Mouse (Mus musculus): Measurements from ENCODE around the gene Pde1b. TPM values are rescaled to one million over a fixed set of nuclear protein-coding genes. Genes with fewer than 3 reads are reported as not detected.

Gene Pde1b
- polyA plus RNA-seq, 1 experiment: 62.5 TPM

- H3K27me3 ChIP-seq (ENCODE audit: control insufficient read depth, insufficient read depth, low read length): no peaks in the 10 kb centered on the region
- no peak overlapping the region for H3K27ac ChIP-seq (ENCODE audit: insufficient read depth, low read length)
- DNase-seq: peak; percentile 65 to 71
- 11% methylated on average over 5 of the region's 5 CpGs for WGBS
- no peaks in the 10 kb centered on the region for H3K4me1 ChIP-seq (ENCODE audit: control insufficient read depth, insufficient read depth, low read length)
- no peak overlapping the region for H3K4me3 ChIP-seq (replicated peaks; ENCODE audit: insufficient read depth, low read depth, low read length)
- peak; percentile 89 for TF ChIP-seq CTCF (IDR thresholded peaks at IDR 0.05; ENCODE audit: borderline replicate concordance, insufficient read depth, low read depth, low read length)
- no peak for TF ChIP-seq POLR2A (IDR thresholded peaks at IDR 0.05; ENCODE audit: borderline replicate concordance, insufficient read depth, low read length)
Observed at GRCm38 (mm10) chr15:103530372-103530771, 27.5 kb downstream of the Pde1b start.

GRCm38 (mm10) chr15:103534054-103534620 lies 31.3 kb downstream of the Pde1b start:
- Histone ChIP-seq H3K27me3 (ENCODE audit: control insufficient read depth, insufficient read depth, low read length) (no peaks in the 10 kb centered on the region), H3K4me1 (ENCODE audit: control insufficient read depth, insufficient read depth, low read length) (no peaks in the 10 kb centered on the region), H3K27ac (ENCODE audit: insufficient read depth, low read length) (no peak overlapping the region), H3K4me3 (replicated peaks; ENCODE audit: insufficient read depth, low read depth, low read length) (no peak overlapping the region)
- WGBS: 85% methylated on average over 7 of the region's 7 CpGs
- no peak for DNase-seq
- TF ChIP-seq CTCF (IDR thresholded peaks at IDR 0.05; ENCODE audit: borderline replicate concordance, insufficient read depth, low read depth, low read length) (no peak), POLR2A (IDR thresholded peaks at IDR 0.05; ENCODE audit: borderline replicate concordance, insufficient read depth, low read length) (no peak)

GRCm38 (mm10) chr15:103535030-103535429 lies 32.2 kb downstream of the Pde1b start:
- H3K27ac ChIP-seq (ENCODE audit: insufficient read depth, low read length): no peak overlapping the region
- no peak for DNase-seq
- H3K4me1 ChIP-seq (ENCODE audit: control insufficient read depth, insufficient read depth, low read length): no peaks in the 10 kb centered on the region
- no peaks in the 10 kb centered on the region for H3K27me3 ChIP-seq (ENCODE audit: control insufficient read depth, insufficient read depth, low read length)
- no peak for TF ChIP-seq POLR2A (IDR thresholded peaks at IDR 0.05; ENCODE audit: borderline replicate concordance, insufficient read depth, low read length)
- TF ChIP-seq CTCF (IDR thresholded peaks at IDR 0.05; ENCODE audit: borderline replicate concordance, insufficient read depth, low read depth, low read length): no peak
- 84% methylated on average over 2 of the region's 2 CpGs for WGBS
- H3K4me3 ChIP-seq (replicated peaks; ENCODE audit: insufficient read depth, low read depth, low read length): no peak overlapping the region

GRCm38 (mm10) chr15:103535786-103536185 lies 33.0 kb downstream of the Pde1b start:
- H3K4me1 ChIP-seq (ENCODE audit: control insufficient read depth, insufficient read depth, low read length): no peaks in the 10 kb centered on the region
- TF ChIP-seq CTCF (IDR thresholded peaks at IDR 0.05; ENCODE audit: borderline replicate concordance, insufficient read depth, low read depth, low read length) (no peak), POLR2A (IDR thresholded peaks at IDR 0.05; ENCODE audit: borderline replicate concordance, insufficient read depth, low read length) (no peak)
- H3K4me3 ChIP-seq (replicated peaks; ENCODE audit: insufficient read depth, low read depth, low read length): no peak overlapping the region
- DNase-seq: no peak
- H3K27me3 ChIP-seq (ENCODE audit: control insufficient read depth, insufficient read depth, low read length): no peaks in the 10 kb centered on the region
- 86% methylated on average over 1 of the region's 1 CpGs for WGBS
- no peak overlapping the region for H3K27ac ChIP-seq (ENCODE audit: insufficient read depth, low read length)

- peak overlapping the region; percentile 89 for H3K4me3 ChIP-seq (replicated peaks; ENCODE audit: insufficient read depth, low read depth, low read length)
- DNase-seq: no peak
- H3K27ac ChIP-seq (ENCODE audit: insufficient read depth, low read length): no peak overlapping the region
- no peaks in the 10 kb centered on the region for H3K4me1 ChIP-seq (ENCODE audit: control insufficient read depth, insufficient read depth, low read length)
- no peaks in the 10 kb centered on the region for H3K27me3 ChIP-seq (ENCODE audit: control insufficient read depth, insufficient read depth, low read length)
- TF ChIP-seq CTCF (IDR thresholded peaks at IDR 0.05; ENCODE audit: borderline replicate concordance, insufficient read depth, low read depth, low read length): no peak
- no peak for TF ChIP-seq POLR2A (IDR thresholded peaks at IDR 0.05; ENCODE audit: borderline replicate concordance, insufficient read depth, low read length)
- WGBS: 16% methylated on average over 2 of the region's 2 CpGs
Observed at GRCm38 (mm10) chr15:103536456-103536855, 33.6 kb downstream of the Pde1b start.

- no peaks in the 10 kb centered on the region for H3K27me3 ChIP-seq (ENCODE audit: control insufficient read depth, insufficient read depth, low read length)
- under 1% methylated on average over 37 of the region's 37 CpGs for WGBS
- peak; percentile 49 to 50 for DNase-seq
- no peaks in the 10 kb centered on the region for H3K4me1 ChIP-seq (ENCODE audit: control insufficient read depth, insufficient read depth, low read length)
- TF ChIP-seq POLR2A (IDR thresholded peaks at IDR 0.05; ENCODE audit: borderline replicate concordance, insufficient read depth, low read length) (no peak), CTCF (IDR thresholded peaks at IDR 0.05; ENCODE audit: borderline replicate concordance, insufficient read depth, low read depth, low read length) (no peak)
- H3K4me3 ChIP-seq (replicated peaks; ENCODE audit: insufficient read depth, low read depth, low read length): peak overlapping the region; percentile 89
- no peak overlapping the region; the same call in 1 of the 2 replicates for H3K27ac ChIP-seq (ENCODE audit: insufficient read depth, low read length)
Observed at GRCm38 (mm10) chr15:103537011-103537821, 34.4 kb downstream of the Pde1b start.

- Histone ChIP-seq H3K4me3 (replicated peaks; ENCODE audit: insufficient read depth, low read depth, low read length) (peak within 1 kb of the TSS; percentile 89), H3K27me3 (ENCODE audit: control insufficient read depth, insufficient read depth, low read length) (no peaks in the 10 kb centered on the region), H3K27ac (ENCODE audit: insufficient read depth, low read length) (no peak within 1 kb of the TSS; the same call in 1 of the 2 replicates), H3K4me1 (ENCODE audit: control insufficient read depth, insufficient read depth, low read length) (no peaks in the 10 kb centered on the region)
- peak; percentile 28; the same call in 1 of the 2 replicates for TF ChIP-seq POLR2A (IDR thresholded peaks at IDR 0.05; ENCODE audit: borderline replicate concordance, insufficient read depth, low read length)
- TF ChIP-seq CTCF (IDR thresholded peaks at IDR 0.05; ENCODE audit: borderline replicate concordance, insufficient read depth, low read depth, low read length): no peak
- DNase-seq: peak; percentile 75 to 76
- 1% methylated on average over 36 of the region's 36 CpGs for WGBS
Observed at GRCm38 (mm10) chr15:103537822-103538213, 35.0 kb downstream of the Pde1b start, which contains the start of gene Ppp1r1a. Ppp1r1a (minus strand) TSS chr15:103538003.

GRCm38 (mm10) chr15:103539259-103539658 lies 36.4 kb downstream of the Pde1b start:
- Histone ChIP-seq H3K4me1 (ENCODE audit: control insufficient read depth, insufficient read depth, low read length) (no peaks in the 10 kb centered on the region), H3K27me3 (ENCODE audit: control insufficient read depth, insufficient read depth, low read length) (no peaks in the 10 kb centered on the region), H3K27ac (ENCODE audit: insufficient read depth, low read length) (no peak overlapping the region), H3K4me3 (replicated peaks; ENCODE audit: insufficient read depth, low read depth, low read length) (no peak overlapping the region)
- 87% methylated on average over 2 of the region's 2 CpGs for WGBS
- TF ChIP-seq POLR2A (IDR thresholded peaks at IDR 0.05; ENCODE audit: borderline replicate concordance, insufficient read depth, low read length) (no peak), CTCF (IDR thresholded peaks at IDR 0.05; ENCODE audit: borderline replicate concordance, insufficient read depth, low read depth, low read length) (no peak)
- DNase-seq: no peak
